8 mouse cellular contexts compared by ENCODE assay signal in the genomic region with DNA sequence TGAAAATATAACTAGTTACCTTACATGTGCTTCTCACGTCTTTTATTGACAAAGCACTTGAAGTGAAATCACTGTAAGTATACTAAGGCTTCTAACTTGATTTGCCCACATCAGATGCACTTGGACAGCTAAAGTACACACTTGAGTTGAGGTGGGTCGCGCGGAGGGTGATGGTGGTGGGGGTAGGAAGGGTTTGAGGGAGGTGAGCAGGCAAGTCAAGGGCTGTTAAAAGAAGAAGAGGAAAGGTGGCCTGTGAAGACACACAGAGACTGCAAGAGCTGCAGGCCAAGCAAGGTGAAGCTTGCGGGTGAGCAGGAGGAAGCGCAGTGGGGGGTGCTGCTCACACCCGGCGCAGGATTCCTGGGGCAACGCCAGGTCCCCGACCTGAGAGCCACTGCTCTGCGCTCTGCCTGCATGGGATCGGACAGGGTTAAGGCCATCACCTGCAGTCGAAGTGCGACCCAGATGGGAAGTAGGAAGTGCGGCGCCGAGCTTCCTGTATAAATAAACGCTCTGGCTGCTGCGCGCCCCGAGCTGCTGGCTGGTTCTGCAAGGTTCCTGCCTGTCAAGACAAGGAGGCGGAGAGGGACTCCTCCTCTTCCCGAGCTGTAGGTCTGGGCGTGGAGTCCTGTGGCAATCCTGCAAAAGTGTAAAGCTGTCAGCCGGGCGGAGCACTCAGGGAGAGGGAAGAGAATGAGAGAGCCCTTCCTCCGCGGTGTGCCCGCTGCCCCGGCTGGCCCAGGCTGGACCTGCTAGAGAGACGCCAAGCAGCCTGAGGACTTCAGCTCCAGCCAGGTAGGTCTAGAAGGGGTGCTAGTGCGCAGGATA.
DNase-seq lines count a peak whose midpoint lies in the region; ATAC-seq and TF ChIP-seq lines count a peak whose summit lies in the region.

No protein-coding gene starts in this region.

- peak; percentile 81 for DNase-seq in adrenal gland, adult 2 months
- peak; percentile 77 for DNase-seq in embryo, embryonic 11 days
- DNase-seq in left cerebral cortex, postnatal 4 days, result peak; percentile 36
- DNase-seq in mesoderm, embryonic 11.5 days (ENCODE audit: low read depth, low spot score), result peak; percentile 59
- DNase-seq in right cerebral cortex, postnatal 36 days (ENCODE audit: low spot score in 2 of 2), result peak; percentile 62 to 74

- H3K4me3 ChIP-seq in intestine, postnatal 0 days (ENCODE audit: low read depth, low read length), result peak overlapping the region; percentile 44

- H3K36me3 ChIP-seq in intestine, postnatal 0 days (ENCODE audit: control insufficient read depth, insufficient read depth), result no peaks in the 10 kb centered on the region

- intact Hi-C loops in left cerebral cortex, postnatal 4 days (cut with DNase I), result no loop called here

- ATAC-seq in granulocyte monocyte progenitor cell, adult 5-6 weeks (replicated peaks; ENCODE audit: poor library complexity, severe bottlenecking), result peak; percentile 80
- peak; percentile 88 for ATAC-seq in intestine, postnatal 0 days
- no peak for ATAC-seq in inflammation-experienced regulatory T-cells, adult 6 months

- H3K9me3 ChIP-seq in intestine, postnatal 0 days (ENCODE audit: control insufficient read depth), result no peaks in the 10 kb centered on the region

- peaks cover 9% of the 10 kb centered on the region; the same call in 1 of the 2 replicates for H3K4me1 ChIP-seq in intestine, postnatal 0 days (replicated peaks; ENCODE audit: control insufficient read depth, insufficient read depth, low read length)

- peak overlapping the region; percentile 48; the same call in 1 of the 2 replicates for H3K9ac ChIP-seq in intestine, postnatal 0 days (ENCODE audit: low read depth, low read length)

- WGBS in intestine, postnatal 0 days, result 3% methylated on average over 32 of the region's 32 CpGs

- peak overlapping the region; percentile 76 for H3K4me2 ChIP-seq in intestine, postnatal 0 days (replicated peaks; ENCODE audit: low read depth)

- H3K27me3 ChIP-seq in intestine, postnatal 0 days (replicated peaks; ENCODE audit: control insufficient read depth, insufficient read depth, low read length), result no peaks in the 10 kb centered on the region

- TF ChIP-seq CTCF in intestine, postnatal 0 days (IDR thresholded peaks at IDR 0.05; ENCODE audit: low read depth), result no peak

- H3K27ac ChIP-seq in intestine, postnatal 0 days (ENCODE audit: low read depth, low read length), result peak overlapping the region; percentile 68
